Mouse (Mus musculus): ENCODE measurements at regions not wholly inside any gene's neighbourhood (a gene's known extent, or its start where the extent isn't known, plus 50 kb on each side); places are given as distances from the start of the nearest gene placed in this dataset.

DNA sequence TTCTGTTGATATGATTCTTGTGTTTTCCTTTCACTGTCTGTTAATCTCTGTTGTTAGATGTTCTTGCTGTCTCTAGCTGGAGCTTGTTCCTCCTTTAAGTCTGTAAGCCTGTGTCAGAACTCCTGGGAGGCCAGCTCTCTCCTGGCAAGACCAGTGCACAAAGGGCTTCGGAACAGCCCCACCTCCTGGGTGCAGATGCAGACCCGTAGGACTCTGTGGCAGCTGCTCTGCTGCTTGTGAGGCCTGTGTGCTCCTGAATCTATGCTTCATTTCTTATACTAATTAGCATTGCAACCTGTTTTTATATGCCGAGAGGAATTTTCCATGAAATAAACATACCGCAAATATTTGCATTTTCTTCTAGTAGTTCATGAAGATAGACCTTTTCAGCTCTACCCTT is 392.2 kb downstream of the Arl4a start:
- TF ChIP-seq POLR2A (IDR thresholded peaks at IDR 0.05; ENCODE audit: control insufficient read depth, extremely low read depth, insufficient read depth, low read length, poor library complexity) (no peak), CTCF (IDR thresholded peaks at IDR 0.05; ENCODE audit: borderline replicate concordance, control insufficient read depth, extremely low read depth, insufficient read depth, low read length, poor library complexity) (no peak)

Measured in thymus, adult 2 months (tissue).